Mouse (Mus musculus) small intestine, adult 2 months (tissue): Measurements from ENCODE around the gene Selenow.

Experiments used
- CTCF ChIP-seq: fragments of 200-500 bp; IDR thresholded peaks from 2 replicates; pipeline ENCODE4 v1.5.1; 2012; ENCODE audit warnings: low read depth, mild to moderate bottlenecking, control low read depth, inconsistent platforms, low read length, moderate library complexity, mixed read lengths; ENCODE audit not compliant: insufficient replicate concordance, insufficient read length; ENCODE audit errors: extremely low read depth
- POLR2A ChIP-seq: fragments of 200-500 bp; IDR thresholded peaks from 2 replicates; pipeline ENCODE4 v1.6.1; 2012; ENCODE audit warnings: low read depth, mild to moderate bottlenecking, control low read depth, inconsistent platforms, low read length, moderate library complexity

DNA sequence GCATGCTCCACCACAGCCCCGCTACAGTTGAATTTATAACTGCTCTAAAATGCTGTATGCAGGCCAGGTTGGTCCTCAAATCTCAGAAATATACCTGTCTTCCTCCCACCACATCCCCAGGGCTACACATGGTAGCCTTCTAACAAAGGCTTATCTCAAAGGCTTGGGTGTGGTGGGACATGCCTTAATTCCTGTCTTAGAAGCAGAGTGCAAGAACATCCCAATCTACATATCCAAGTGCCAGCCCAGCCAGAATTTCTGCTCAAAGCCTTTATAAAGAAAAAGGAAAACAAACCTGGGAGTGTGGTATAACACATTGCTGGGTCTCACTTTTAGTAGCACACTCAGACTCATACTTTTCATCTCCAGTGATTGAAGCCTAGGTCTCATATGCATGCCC lies 28.0 kb downstream of the Selenow start:
- TF ChIP-seq CTCF, result no peak
- TF ChIP-seq POLR2A, result no peak
